Mouse (Mus musculus) lung, postnatal 36 days (tissue): ENCODE results near the gene Slamf8.

Experiments used
- DNase-seq: peaks from one replicate; pipeline ENCODE4 v3.0.0; 2022; ENCODE audit warnings: mixed read lengths

Slamf8 gene

GRCm38 (mm10) chr1:172590385-172590784 lies at the start of gene Slamf8:
Gene Slamf8, minus strand, starts transcription at chr1:172590568.
- peak; percentile 61 for DNase-seq

GRCm38 (mm10) chr1:172638781-172639180 lies 48.4 kb upstream of the Slamf8 start:
- peak; percentile 56 for DNase-seq

DNA sequence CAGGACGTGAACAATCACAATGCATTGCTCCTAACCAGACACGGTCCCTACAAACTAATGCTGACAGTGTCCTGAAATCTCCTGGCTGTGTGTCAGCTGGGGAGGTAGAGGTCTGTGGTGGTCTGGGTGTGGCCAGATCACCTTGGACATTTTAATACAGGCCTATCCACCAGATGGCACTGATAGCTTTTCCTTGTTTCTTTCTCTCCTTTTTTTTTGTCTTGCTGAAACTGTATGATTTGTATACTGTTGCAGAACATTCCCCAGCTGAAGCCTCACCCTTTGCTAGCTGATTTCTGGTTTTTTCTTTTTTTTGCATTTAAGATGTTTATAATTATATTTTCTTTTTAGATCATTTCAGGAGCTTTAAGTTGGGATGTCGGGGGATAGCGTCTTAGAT lies 47.4 kb upstream of the Slamf8 start:
- no peak for DNase-seq

GRCm38 (mm10) chr1:172636266-172636665 lies 45.9 kb upstream of the Slamf8 start:
- DNase-seq = no peak

DNA sequence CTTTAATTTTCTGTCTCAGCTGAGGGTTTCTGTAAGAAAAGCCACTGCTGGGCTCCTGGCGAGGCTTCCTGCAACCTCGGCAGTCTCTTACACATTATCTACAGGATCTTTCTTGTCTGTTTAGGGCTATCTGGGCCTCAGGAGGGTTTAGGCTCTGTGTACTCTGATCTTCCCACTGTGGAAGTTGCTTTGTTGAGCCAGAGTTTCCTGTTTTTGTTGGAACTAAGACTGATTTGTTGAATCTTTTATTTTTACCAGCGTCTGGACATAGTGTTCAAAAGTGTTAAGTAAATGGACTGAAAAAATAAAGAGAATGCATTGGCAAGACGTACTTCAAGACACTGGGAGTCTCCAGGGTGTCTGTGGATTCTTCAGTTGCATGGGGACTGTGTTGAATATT lies 44.9 kb upstream of the Slamf8 start:
- DNase-seq = peak; percentile 67

DNA sequence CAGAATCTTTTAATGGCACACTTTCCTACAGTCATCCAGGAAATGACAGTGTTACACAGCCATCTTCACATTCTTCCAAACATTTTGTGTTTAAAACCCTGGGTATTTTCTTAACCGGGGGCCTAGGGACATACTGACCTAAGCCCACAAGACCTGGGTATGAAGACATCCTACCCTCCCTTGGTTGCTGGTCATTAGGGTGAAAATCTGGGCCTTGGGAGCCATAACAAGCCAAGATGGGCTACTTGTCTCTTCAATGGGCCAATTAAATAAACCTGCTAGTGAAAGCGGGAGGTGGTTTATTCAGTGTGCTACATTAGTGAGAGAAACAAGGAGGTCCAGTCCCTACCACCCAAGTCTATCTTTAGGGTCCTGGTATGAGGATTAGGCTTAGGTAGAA lies 43.8 kb upstream of the Slamf8 start:
- DNase-seq = no peak

- DNase-seq = peak; percentile 99
Measured at GRCm38 (mm10) chr1:172632451-172633326, 42.3 kb upstream of the Slamf8 start, which contains the start of gene Dusp23. Gene Dusp23, minus strand, starts transcription at chr1:172632962.

- DNase-seq = no peak
Measured at GRCm38 (mm10) chr1:172631721-172632120, 41.4 kb upstream of the Slamf8 start.

- DNase-seq = no peak
Measured at GRCm38 (mm10) chr1:172629831-172630230, 39.5 kb upstream of the Slamf8 start.

DNA sequence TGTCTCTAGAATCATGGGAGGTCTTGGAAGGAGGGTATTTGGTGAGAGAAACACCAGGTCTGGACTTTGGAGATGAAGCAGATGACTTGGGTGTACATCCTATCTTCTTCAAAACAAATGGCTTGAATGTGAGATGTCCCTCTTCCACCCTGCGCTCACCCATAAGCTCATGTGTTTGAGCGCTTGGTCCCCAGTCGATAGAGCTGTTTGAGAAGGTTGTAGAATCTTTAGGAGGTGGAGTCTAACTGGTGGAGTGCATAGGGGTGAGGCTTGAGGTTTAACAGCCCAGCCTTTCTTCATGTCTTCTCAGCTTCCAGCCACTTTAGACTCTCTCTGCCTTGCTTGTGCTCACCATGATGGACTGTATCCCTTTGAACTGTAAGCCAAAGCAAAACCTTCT lies 35.9 kb upstream of the Slamf8 start:
- no peak for DNase-seq

- DNase-seq = no peak
Measured at GRCm38 (mm10) chr1:172624081-172624480, 33.7 kb upstream of the Slamf8 start.

- no peak for DNase-seq
Measured at GRCm38 (mm10) chr1:172623599-172623998, 33.2 kb upstream of the Slamf8 start.

GRCm38 (mm10) chr1:172619235-172619634 lies 28.9 kb upstream of the Slamf8 start:
- peak; percentile 84 for DNase-seq

DNA sequence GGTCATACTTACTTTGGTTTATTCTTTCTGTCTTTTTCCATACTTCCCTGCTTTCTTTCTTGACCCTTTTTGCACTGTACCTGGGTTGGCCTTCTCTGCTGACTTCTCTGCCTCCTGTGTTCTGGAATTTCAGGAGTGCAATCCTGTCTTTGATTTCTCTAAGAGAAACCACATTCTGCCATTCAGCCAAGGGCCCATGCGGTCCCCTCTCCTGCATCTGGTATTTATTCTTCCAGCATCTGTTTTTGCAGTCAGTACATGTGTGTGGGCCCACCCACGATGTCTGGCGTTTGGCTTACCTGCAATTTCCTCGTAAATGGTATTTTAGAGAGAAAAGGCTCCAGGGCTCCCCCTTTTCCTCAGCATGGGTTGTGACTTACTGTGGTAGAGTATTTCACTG lies 27.8 kb upstream of the Slamf8 start:
- DNase-seq = no peak

- no peak for DNase-seq
Measured at GRCm38 (mm10) chr1:172617365-172618076, 27.2 kb upstream of the Slamf8 start.

DNA sequence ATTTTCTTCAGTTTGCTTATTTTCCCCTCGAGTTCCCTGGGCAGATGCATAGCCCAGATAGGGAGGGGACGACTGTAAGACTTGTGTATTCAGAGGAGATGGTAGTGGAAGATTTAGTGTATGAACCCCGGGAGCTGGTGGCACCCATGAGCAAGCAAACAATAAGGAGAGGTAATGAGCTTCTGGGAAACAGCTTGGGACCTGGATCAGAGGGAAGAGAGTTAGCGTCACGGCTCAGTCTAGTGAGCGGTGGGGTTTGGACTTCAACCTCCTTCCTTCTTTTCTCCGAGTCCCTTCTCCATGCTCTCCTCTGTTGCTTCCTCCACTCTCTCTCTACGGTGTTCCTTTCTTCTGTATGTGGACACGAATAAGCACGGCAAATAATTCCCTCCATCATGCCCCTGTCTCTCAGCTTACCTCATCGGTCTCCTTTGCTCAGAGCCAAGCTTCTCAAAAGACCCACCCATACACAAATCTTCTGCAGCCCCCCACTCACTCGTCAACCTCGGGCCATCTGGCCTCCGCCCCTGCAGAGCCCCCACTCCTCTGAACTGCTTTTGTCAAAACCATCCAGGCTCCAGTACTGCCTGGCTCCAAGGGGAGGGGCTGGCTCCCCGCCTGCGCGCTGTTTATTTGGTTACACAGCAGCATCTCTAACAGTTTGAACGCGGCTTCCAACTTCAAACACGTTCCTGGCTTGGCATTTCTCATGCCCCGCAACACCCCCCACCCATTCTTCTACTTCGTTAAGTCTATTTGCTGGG lies 26.4 kb upstream of the Slamf8 start:
- DNase-seq = no peak

DNA sequence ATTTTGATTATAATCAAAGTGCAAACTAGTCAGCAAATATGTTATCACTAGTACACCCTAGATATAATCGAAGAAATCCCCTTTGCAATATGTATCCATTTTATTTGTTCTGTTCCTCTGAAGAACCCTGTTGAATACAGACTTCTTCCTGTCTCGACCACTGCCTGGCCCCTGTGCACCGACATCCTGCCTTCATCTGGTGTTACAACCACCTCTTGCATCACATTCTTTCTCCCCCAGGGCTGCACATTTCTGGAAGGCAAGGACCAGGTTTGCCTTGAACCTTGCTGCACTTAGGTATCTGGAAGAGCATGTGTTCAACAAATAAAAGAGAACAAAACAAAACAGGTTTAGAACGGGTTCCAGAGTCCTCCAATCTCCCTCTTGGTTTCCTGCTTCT lies 25.0 kb upstream of the Slamf8 start:
- DNase-seq = no peak

GRCm38 (mm10) chr1:172614654-172615053 lies 24.3 kb upstream of the Slamf8 start:
- no peak for DNase-seq

DNA sequence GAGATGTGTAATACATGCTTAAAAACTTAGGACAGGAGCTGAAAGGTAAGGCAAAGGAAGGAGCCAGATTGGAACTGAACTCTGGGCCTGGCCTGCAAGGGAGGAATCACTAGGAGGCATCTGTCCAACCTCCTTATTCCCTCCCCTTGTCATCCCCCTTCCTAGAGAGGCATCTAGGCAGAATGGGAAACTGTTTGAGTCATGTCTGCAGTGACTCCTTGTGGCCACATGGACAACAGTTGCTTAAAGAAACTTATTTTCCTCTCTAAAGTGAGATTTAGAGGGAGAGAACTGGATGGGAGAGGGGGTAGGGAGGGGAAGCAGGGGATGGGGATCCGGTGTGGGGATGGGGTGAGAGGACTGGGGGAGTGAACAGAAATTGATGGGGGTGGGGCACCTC lies 22.4 kb upstream of the Slamf8 start:
- DNase-seq = no peak

GRCm38 (mm10) chr1:172611304-172611703 lies 20.9 kb upstream of the Slamf8 start:
- DNase-seq = no peak

- no peak for DNase-seq
Measured at GRCm38 (mm10) chr1:172602326-172602725, 12.0 kb upstream of the Slamf8 start, which contains the start of gene Fcrl6. Gene Fcrl6, minus strand, starts transcription at chr1:172602551.

GRCm38 (mm10) chr1:172594495-172594894 lies 4.1 kb upstream of the Slamf8 start:
- peak; percentile 75 for DNase-seq

GRCm38 (mm10) chr1:172593956-172594355 lies 3.6 kb upstream of the Slamf8 start:
- DNase-seq = no peak
